35 mouse cellular contexts compared by ENCODE assay signal in genomic region chr4:59262156-59262555, GRCm38 (mm10).
DNase-seq lines count a peak whose midpoint lies in the region; ATAC-seq and TF ChIP-seq lines count a peak whose summit lies in the region.
"Had no signal": no experiment of that assay in that cellular context is flagged by ENCODE, and none has a peak within 500 bp of the region (broad histone marks: within the 10 kb centered on the region; RNA-seq: fewer than 3 reads in every experiment).

No protein-coding gene starts in this region.

- no peak overlapping the region for H3K4me3 ChIP-seq in kidney, adult 2 months (ENCODE audit: insufficient read depth, low read depth, low read length)
- H3K4me3 ChIP-seq in thymus, adult 2 months (ENCODE audit: control insufficient read depth, insufficient read depth, low read length), result no peak overlapping the region
- H3K4me3 ChIP-seq in liver, embryonic 15.5 days (replicated peaks), result no peak overlapping the region
- H3K4me3 ChIP-seq in cerebellum, adult 2 months (replicated peaks; ENCODE audit: insufficient read depth, low read depth, low read length), result no peak overlapping the region
- H3K4me3 ChIP-seq: erythroblast, embryonic 14.5 days; gastrocnemius, adult 2 months; heart, adult 2 months; heart, embryonic 12.5 days; left cerebral cortex, adult 2 months; limb, embryonic 12.5 days; lung, embryonic 15.5 days; megakaryocyte, embryonic 14.5 days; midbrain, embryonic 15.5 days; neural tube, embryonic 15.5 days had no signal

- no peak for TF ChIP-seq POLR2A in kidney, adult 2 months (IDR thresholded peaks at IDR 0.05; ENCODE audit: low read depth, low read length)
- TF ChIP-seq POLR2A in thymus, adult 2 months (IDR thresholded peaks at IDR 0.05; ENCODE audit: control insufficient read depth, extremely low read depth, insufficient read depth, low read length, poor library complexity), result no peak
- no peak for TF ChIP-seq POLR2A in cerebellum, adult 2 months (IDR thresholded peaks at IDR 0.05; ENCODE audit: borderline replicate concordance, insufficient read depth, low read length)

- H3K27ac ChIP-seq in kidney, adult 2 months (ENCODE audit: insufficient read depth, low read depth, low read length), result no peak overlapping the region
- peak overlapping the region; percentile 62 for H3K27ac ChIP-seq in thymus, adult 2 months (ENCODE audit: control insufficient read depth, insufficient read depth, low read length)
- 0 out of 2 replicates have a peak overlapping the region, but pooled peaks have one; percentile 11 for H3K27ac ChIP-seq in liver, embryonic 15.5 days (replicated peaks)
- no peak overlapping the region for H3K27ac ChIP-seq in cerebellum, adult 2 months (ENCODE audit: insufficient read depth, low read length)
- H3K27ac ChIP-seq: gastrocnemius, adult 2 months; heart, adult 2 months; hindbrain, embryonic 14.5 days; left cerebral cortex, adult 2 months; limb, embryonic 12.5 days; liver, embryonic 14.5 days; lung, embryonic 15.5 days; midbrain, embryonic 15.5 days; neural tube, embryonic 15.5 days had no signal

- no peak overlapping the region for H3K4me2 ChIP-seq in liver, embryonic 15.5 days
- H3K4me2 ChIP-seq: heart, embryonic 12.5 days; hindbrain, embryonic 14.5 days; limb, embryonic 12.5 days; lung, embryonic 15.5 days; midbrain, embryonic 15.5 days; neural tube, embryonic 15.5 days had no signal

- TF ChIP-seq CTCF in kidney, adult 2 months (conservative IDR thresholded peaks at IDR 0.05; ENCODE audit: insufficient read depth, insufficient read length, low read depth, low read length), result no peak
- no peak for TF ChIP-seq CTCF in thymus, adult 2 months (IDR thresholded peaks at IDR 0.05; ENCODE audit: borderline replicate concordance, control insufficient read depth, extremely low read depth, insufficient read depth, low read length, poor library complexity)
- no peak for TF ChIP-seq CTCF in cerebellum, adult 2 months (IDR thresholded peaks at IDR 0.05; ENCODE audit: borderline replicate concordance, insufficient read depth, low read depth, low read length)

- H3K9me3 ChIP-seq in liver, embryonic 15.5 days (replicated peaks), result no peaks in the 10 kb centered on the region
- H3K9me3 ChIP-seq: lung, embryonic 15.5 days; midbrain, embryonic 15.5 days; neural tube, embryonic 15.5 days had no signal

- 53% methylated on average over 6 of the region's 6 CpGs for WGBS in kidney, adult 2 months
- WGBS in thymus, adult 2 months, result 45% methylated on average over 6 of the region's 6 CpGs
- 54% methylated on average over 6 of the region's 6 CpGs for WGBS in liver, embryonic 15.5 days (ENCODE audit: insufficient replicate concordance)
- WGBS in cerebellum, adult 2 months, result 37% methylated on average over 6 of the region's 6 CpGs

- H3K9ac ChIP-seq in liver, embryonic 15.5 days, result no peak overlapping the region
- H3K9ac ChIP-seq: heart, embryonic 12.5 days; hindbrain, embryonic 14.5 days; limb, embryonic 12.5 days; liver, embryonic 14.5 days; lung, embryonic 15.5 days; midbrain, embryonic 15.5 days; neural tube, embryonic 15.5 days had no signal

- ATAC-seq in liver, embryonic 15.5 days (ENCODE audit: insufficient read depth), result no peak
- ATAC-seq: forebrain, embryonic 16.5 days; inflammation-experienced regulatory T-cells, adult 6 months; midbrain, embryonic 15.5 days; Patski had no signal

- no peaks in the 10 kb centered on the region for H3K36me3 ChIP-seq in kidney, adult 2 months (ENCODE audit: control insufficient read depth, insufficient read depth, low read length)
- no peaks in the 10 kb centered on the region for H3K36me3 ChIP-seq in thymus, adult 2 months (ENCODE audit: control insufficient read depth, insufficient read depth, low read length)
- H3K36me3 ChIP-seq in liver, embryonic 15.5 days (replicated peaks), result no peaks in the 10 kb centered on the region
- H3K36me3 ChIP-seq: G1E; heart, embryonic 12.5 days; limb, embryonic 12.5 days; lung, embryonic 15.5 days; midbrain, embryonic 15.5 days; neural tube, embryonic 15.5 days had no signal

- DNase-seq in kidney, adult 2 months, result peak; percentile 25
- no peak for DNase-seq in kidney, postnatal 10 days
- DNase-seq in thymus, adult 2 months, result no peak
- no peak for DNase-seq in thymus, postnatal 4 days
- DNase-seq in cerebellum, adult 2 months, result no peak
- DNase-seq in Muller cell, postnatal 12 days (ENCODE audit: inconsistent ontology term), result no peak
- DNase-seq in right cerebral cortex, adult 2 months (ENCODE audit: low spot score in 2 of 2), result no peak
- DNase-seq: adrenal gland, postnatal 10 days; cerebellum, adult 18-20 months; cerebellum, postnatal 14 days; gastrocnemius, adult 2 months; gastrocnemius, postnatal 36 days; heart, adult 2 months; heart, postnatal 4 days; kidney, adult 9 months; kidney, postnatal 14 days; lung, postnatal 36 days; retina, postnatal 1 day; right cerebral cortex, postnatal 25 days; spleen, adult 18-20 months had no signal

- H3K27me3 ChIP-seq in kidney, adult 2 months (replicated peaks; ENCODE audit: control insufficient read depth, insufficient read depth, low read length), result no peaks in the 10 kb centered on the region
- H3K27me3 ChIP-seq in thymus, adult 2 months (ENCODE audit: control insufficient read depth, insufficient read depth, low read length), result no peaks in the 10 kb centered on the region
- H3K27me3 ChIP-seq in liver, embryonic 15.5 days, result no peaks in the 10 kb centered on the region
- H3K27me3 ChIP-seq in cerebellum, adult 2 months (ENCODE audit: control insufficient read depth, insufficient read depth, low read length), result no peaks in the 10 kb centered on the region
- H3K27me3 ChIP-seq: heart, embryonic 12.5 days; limb, embryonic 12.5 days; lung, embryonic 15.5 days; megakaryocyte, embryonic 14.5 days; midbrain, embryonic 15.5 days; neural tube, embryonic 15.5 days; Patski had no signal

- H3K4me1 ChIP-seq in kidney, adult 2 months (ENCODE audit: control insufficient read depth, insufficient read depth, low read length), result 0 out of 2 replicates have a peak, but pooled peaks cover 6% of the 10 kb centered on the region
- H3K4me1 ChIP-seq in thymus, adult 2 months (replicated peaks; ENCODE audit: control insufficient read depth, insufficient read depth, low read length), result peaks cover 50% of the 10 kb centered on the region
- peaks cover 54% of the 10 kb centered on the region for H3K4me1 ChIP-seq in liver, embryonic 15.5 days (replicated peaks)
- no peaks in the 10 kb centered on the region for H3K4me1 ChIP-seq in cerebellum, adult 2 months (ENCODE audit: control insufficient read depth, insufficient read depth, low read length)
- H3K4me1 ChIP-seq: heart, embryonic 12.5 days; limb, embryonic 12.5 days; lung, embryonic 15.5 days; midbrain, embryonic 15.5 days; neural tube, embryonic 15.5 days had no signal

Comparison
In these comparisons a context has a peak if more than half of its experiments do, and no peak if none do; other contexts are left out.
1. H3K27ac ChIP-seq: peak in thymus, adult 2 months (single experiment) and liver, embryonic 15.5 days (single experiment); none in kidney, adult 2 months (single experiment) and cerebellum, adult 2 months (single experiment).